ENCODE assay signal across 9 mouse cellular contexts in genomic region chr13:64368596-64368995, GRCm38 (mm10). TPM values are rescaled to one million over a fixed set of nuclear protein-coding genes. Genes with fewer than 3 reads are reported as not detected.
DNase-seq lines count a peak whose midpoint lies in the region; ATAC-seq lines count a peak whose summit lies in the region.
"Had no signal": no experiment of that assay in that cellular context is flagged by ENCODE, and none has a peak within 500 bp of the region (broad histone marks: within the 10 kb centered on the region; RNA-seq: fewer than 3 reads in every experiment).

No protein-coding gene starts in this region.

- no peak for DNase-seq in forebrain, embryonic 10.5 days (ENCODE audit: extremely low spot score, low spot score)
- DNase-seq in forebrain, embryonic 11.5 days (ENCODE audit: low spot score), result no peak
- no peak for DNase-seq in lung, postnatal 10 days
- no peak for DNase-seq in thymus, adult 18-20 months
- no peak for DNase-seq in adrenal gland, postnatal 25 days
- DNase-seq: kidney, postnatal 10 days had no signal

- peak overlapping the region; percentile 85 for H3K4me3 ChIP-seq in forebrain, embryonic 10.5 days
- no peak overlapping the region for H3K4me3 ChIP-seq in forebrain, embryonic 11.5 days (ENCODE audit: low read depth, low read length)
- H3K4me3 ChIP-seq in lung, embryonic 15.5 days, result peak overlapping the region; percentile 79; the same call in 1 of the 2 replicates
- peak overlapping the region; percentile 80 for H3K4me3 ChIP-seq in limb, embryonic 13.5 days
- H3K4me3 ChIP-seq in stomach, embryonic 14.5 days (ENCODE audit: low read depth, low read length), result no peak overlapping the region

- peaks cover 52% of the 10 kb centered on the region for H3K36me3 ChIP-seq in forebrain, embryonic 10.5 days (replicated peaks)
- no peaks in the 10 kb centered on the region; the same call in 1 of the 2 replicates for H3K36me3 ChIP-seq in forebrain, embryonic 11.5 days (ENCODE audit: control insufficient read depth, insufficient read depth, low read length)
- H3K36me3 ChIP-seq in lung, embryonic 15.5 days, result peaks cover 41% of the 10 kb centered on the region
- H3K36me3 ChIP-seq in limb, embryonic 13.5 days, result peaks cover 45% of the 10 kb centered on the region
- H3K36me3 ChIP-seq in stomach, embryonic 14.5 days (ENCODE audit: control insufficient read depth, insufficient read depth, low read length), result peaks cover 28% of the 10 kb centered on the region; the same call in 1 of the 2 replicates

- H3K9ac ChIP-seq in forebrain, embryonic 11.5 days (ENCODE audit: low read length), result no peak overlapping the region
- no peak overlapping the region for H3K9ac ChIP-seq in lung, embryonic 15.5 days
- no peak overlapping the region for H3K9ac ChIP-seq in limb, embryonic 13.5 days
- H3K9ac ChIP-seq in stomach, embryonic 14.5 days (replicated peaks; ENCODE audit: low read depth, low read length), result no peak overlapping the region

- no peaks in the 10 kb centered on the region for H3K27me3 ChIP-seq in forebrain, embryonic 10.5 days (ENCODE audit: poor library complexity, severe bottlenecking)
- H3K27me3 ChIP-seq in forebrain, embryonic 11.5 days (ENCODE audit: control insufficient read depth, insufficient read depth, low read length), result no peaks in the 10 kb centered on the region
- no peaks in the 10 kb centered on the region for H3K27me3 ChIP-seq in lung, embryonic 15.5 days
- no peaks in the 10 kb centered on the region for H3K27me3 ChIP-seq in limb, embryonic 13.5 days
- H3K27me3 ChIP-seq in stomach, embryonic 14.5 days (ENCODE audit: control insufficient read depth, insufficient read depth, low read length), result no peaks in the 10 kb centered on the region

- no peak overlapping the region for H3K4me2 ChIP-seq in forebrain, embryonic 11.5 days (ENCODE audit: low read depth, low read length, severe bottlenecking)
- peak overlapping the region; percentile 88 for H3K4me2 ChIP-seq in lung, embryonic 15.5 days
- peak overlapping the region; percentile 81 for H3K4me2 ChIP-seq in limb, embryonic 13.5 days (replicated peaks)
- H3K4me2 ChIP-seq in stomach, embryonic 14.5 days (replicated peaks; ENCODE audit: low read depth, low read length), result peak overlapping the region; percentile 77; the same call in 1 of the 2 replicates

- WGBS in forebrain, embryonic 10.5 days, result 88% methylated on average over 1 of the region's 1 CpGs
- 91% methylated on average over 1 of the region's 1 CpGs for WGBS in forebrain, embryonic 11.5 days
- WGBS in lung, embryonic 15.5 days, result 85% methylated on average over 1 of the region's 1 CpGs
- 83% methylated on average over 1 of the region's 1 CpGs for WGBS in limb, embryonic 13.5 days
- 83% methylated on average over 1 of the region's 1 CpGs for WGBS in stomach, embryonic 14.5 days

- H3K27ac ChIP-seq in forebrain, embryonic 10.5 days, result no peak overlapping the region
- H3K27ac ChIP-seq in forebrain, embryonic 11.5 days (ENCODE audit: low read depth, low read length), result no peak overlapping the region
- no peak overlapping the region for H3K27ac ChIP-seq in lung, embryonic 15.5 days
- H3K27ac ChIP-seq in limb, embryonic 13.5 days, result no peak overlapping the region
- H3K27ac ChIP-seq in stomach, embryonic 14.5 days (ENCODE audit: low read length), result no peak overlapping the region

- no peaks in the 10 kb centered on the region for H3K9me3 ChIP-seq in forebrain, embryonic 10.5 days
- no peaks in the 10 kb centered on the region for H3K9me3 ChIP-seq in forebrain, embryonic 11.5 days (ENCODE audit: control insufficient read depth, low read length)
- H3K9me3 ChIP-seq in lung, embryonic 15.5 days, result no peaks in the 10 kb centered on the region
- H3K9me3 ChIP-seq in limb, embryonic 13.5 days, result no peaks in the 10 kb centered on the region
- no peaks in the 10 kb centered on the region for H3K9me3 ChIP-seq in stomach, embryonic 14.5 days (ENCODE audit: control insufficient read depth, low read depth, low read length)

- ATAC-seq in forebrain, embryonic 11.5 days (replicated peaks; ENCODE audit: low FRiP score), result no peak
- no peak for ATAC-seq in lung, embryonic 15.5 days (ENCODE audit: borderline replicate concordance, extremely low read depth, low FRiP score, low TSS enrichment)
- no peak for ATAC-seq in limb, embryonic 13.5 days (ENCODE audit: low FRiP score, low read depth)
- ATAC-seq in stomach, embryonic 14.5 days (ENCODE audit: insufficient number of reproducible peaks, insufficient read depth, low FRiP score, low read depth), result no peak

- peaks cover 20% of the 10 kb centered on the region for H3K4me1 ChIP-seq in forebrain, embryonic 10.5 days
- no peaks in the 10 kb centered on the region; the same call in 1 of the 2 replicates for H3K4me1 ChIP-seq in forebrain, embryonic 11.5 days (replicated peaks; ENCODE audit: control insufficient read depth, insufficient read depth, low read length)
- peaks cover 11% of the 10 kb centered on the region for H3K4me1 ChIP-seq in lung, embryonic 15.5 days
- peaks cover 13% of the 10 kb centered on the region for H3K4me1 ChIP-seq in limb, embryonic 13.5 days
- 0 out of 2 replicates have a peak, but pooled peaks cover 4% of the 10 kb centered on the region for H3K4me1 ChIP-seq in stomach, embryonic 14.5 days (ENCODE audit: control insufficient read depth, insufficient read depth, low read length)

RNA-seq across cellular contexts. Expression of gene Ctsl, which starts 2.1 kb away (rescaled TPM):
- 135 and 141 TPM in 2 replicates for polyA plus RNA-seq in forebrain, embryonic 10.5 days (2016; fragmentation: Nextera tagmentation; extraction: Ambion mirVana)
- polyA plus RNA-seq in forebrain, embryonic 11.5 days (2014; fragmentation: Nextera tagmentation; extraction: Ambion mirVana), result 119 and 122 TPM in 2 replicates
- 165 and 203 TPM in 2 replicates for polyA plus RNA-seq in lung, embryonic 15.5 days (2015; fragmentation: Nextera tagmentation; extraction: Ambion mirVana)
- 205 and 206 TPM in 2 replicates for polyA plus RNA-seq in limb, embryonic 13.5 days (2015; fragmentation: Nextera tagmentation; extraction: Ambion mirVana)
- 207 and 209 TPM in 2 replicates for polyA plus RNA-seq in stomach, embryonic 14.5 days (2014; fragmentation: Nextera tagmentation; extraction: Ambion mirVana)
- total RNA-seq in adrenal gland, postnatal 25 days (2021), result 784 and 797 TPM in 2 replicates

RNA-seq across cellular contexts. Expression of gene Aaed1, which starts 56.1 kb away (rescaled TPM):
- polyA plus RNA-seq in forebrain, embryonic 10.5 days (2016; fragmentation: Nextera tagmentation; extraction: Ambion mirVana), result 26.3 and 27.2 TPM in 2 replicates
- polyA plus RNA-seq in forebrain, embryonic 11.5 days (2014; fragmentation: Nextera tagmentation; extraction: Ambion mirVana), result 20.1 and 20.2 TPM in 2 replicates
- polyA plus RNA-seq in lung, embryonic 15.5 days (2015; fragmentation: Nextera tagmentation; extraction: Ambion mirVana), result 56.5 and 60.2 TPM in 2 replicates
- 38.9 and 41.4 TPM in 2 replicates for polyA plus RNA-seq in limb, embryonic 13.5 days (2015; fragmentation: Nextera tagmentation; extraction: Ambion mirVana)
- polyA plus RNA-seq in stomach, embryonic 14.5 days (2014; fragmentation: Nextera tagmentation; extraction: Ambion mirVana), result 62.3 and 68.3 TPM in 2 replicates
- 47.8 and 54.8 TPM in 2 replicates for total RNA-seq in adrenal gland, postnatal 25 days (2021)

Comparison
In these comparisons a context has a peak if more than half of its experiments do, and no peak if none do; other contexts are left out.
1. H3K4me3 ChIP-seq: peak in forebrain, embryonic 10.5 days (single experiment), lung, embryonic 15.5 days (single experiment) and limb, embryonic 13.5 days (single experiment); none in forebrain, embryonic 11.5 days (single experiment) and stomach, embryonic 14.5 days (single experiment).